Mouse (Mus musculus) ES-E14 (cell line): ENCODE data around the gene Nudt13.

Experiments
- MAFK ChIP-seq: IDR thresholded peaks from 2 replicates; pipeline ENCODE4 v1.6.1; 2014; ENCODE audit warnings: mild to moderate bottlenecking, low read depth, low read length, inconsistent platforms; ENCODE audit not compliant: insufficient read depth
- ZC3H11A ChIP-seq: IDR thresholded peaks from 2 replicates; pipeline ENCODE4 v1.6.1; 2012; ENCODE audit warnings: low read depth, mild to moderate bottlenecking, inconsistent platforms, low read length, borderline replicate concordance

GRCm38 (mm10) chr14:20363230-20363629 lies 68.7 kb downstream of the Nudt13 start:
- TF ChIP-seq MAFK (no peak), ZC3H11A (no peak)
